Mouse (Mus musculus) 3T3-L1 (cell line): Measurements from ENCODE around the gene Gm9903.

Experiments used
- DNase-seq: peaks from one replicate; pipeline ENCODE4 v3.0.0-alpha.2; 2015; ENCODE audit warnings: low read depth, low spot score

Gm9903 gene

DNA sequence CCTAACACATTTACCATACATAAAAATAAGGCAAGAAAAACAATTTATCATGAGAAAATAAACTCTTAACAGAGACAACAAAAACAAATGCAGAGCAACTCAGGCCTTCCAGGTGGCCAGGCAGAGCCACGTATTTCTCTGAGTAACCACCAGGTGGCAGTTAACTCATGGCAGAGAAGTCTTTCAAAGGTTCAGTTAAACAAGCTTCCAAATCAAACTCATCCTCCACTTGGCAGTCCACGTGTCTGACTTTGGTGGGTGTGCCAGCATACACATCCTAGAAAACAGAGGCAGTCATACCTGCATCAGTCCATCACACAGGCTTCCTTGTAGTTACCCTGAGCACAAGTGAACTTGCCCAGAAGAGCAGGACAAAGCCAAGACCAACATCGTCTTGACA is 10.9 kb downstream of the Gm9903 start:
- DNase-seq, result peak; percentile 81

DNA sequence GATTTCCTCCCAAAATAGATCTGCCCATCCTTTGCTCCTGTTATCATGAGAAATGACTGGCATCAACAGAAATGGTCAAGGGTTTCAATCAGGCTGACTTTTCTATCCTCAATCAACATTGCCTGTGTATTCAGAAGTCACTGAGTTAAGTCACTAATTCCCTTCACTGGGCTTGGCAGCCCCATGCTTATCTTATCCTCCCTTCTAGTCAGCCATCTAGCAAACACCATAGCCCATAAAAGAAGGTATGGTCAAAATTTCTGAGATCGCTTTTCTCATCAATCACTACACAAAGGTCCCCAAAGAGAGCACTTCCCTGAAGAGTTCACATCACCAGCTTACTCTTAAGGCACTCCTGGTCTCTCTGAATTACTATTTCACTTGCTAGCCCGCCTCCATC is 21.3 kb downstream of the Gm9903 start:
- no peak for DNase-seq

DNA sequence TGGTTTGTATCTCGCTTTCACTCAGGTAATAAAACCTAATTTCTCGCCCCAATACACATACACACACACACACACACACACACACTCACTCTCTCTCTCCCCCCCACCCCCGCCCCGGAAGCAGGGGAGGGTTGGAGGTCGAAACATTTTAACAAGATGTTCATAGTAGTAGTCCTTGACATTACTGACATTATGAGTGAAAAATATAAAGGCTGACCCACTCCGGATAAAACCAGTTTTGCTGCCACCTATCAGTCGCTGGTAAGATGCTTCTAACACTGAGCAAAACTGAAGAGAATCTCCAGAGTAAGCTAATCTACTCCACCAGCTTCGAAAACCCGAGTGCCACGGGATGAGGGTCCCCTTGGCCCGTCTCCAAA is 21.8 kb downstream of the Gm9903 start:
- no peak for DNase-seq

DNA sequence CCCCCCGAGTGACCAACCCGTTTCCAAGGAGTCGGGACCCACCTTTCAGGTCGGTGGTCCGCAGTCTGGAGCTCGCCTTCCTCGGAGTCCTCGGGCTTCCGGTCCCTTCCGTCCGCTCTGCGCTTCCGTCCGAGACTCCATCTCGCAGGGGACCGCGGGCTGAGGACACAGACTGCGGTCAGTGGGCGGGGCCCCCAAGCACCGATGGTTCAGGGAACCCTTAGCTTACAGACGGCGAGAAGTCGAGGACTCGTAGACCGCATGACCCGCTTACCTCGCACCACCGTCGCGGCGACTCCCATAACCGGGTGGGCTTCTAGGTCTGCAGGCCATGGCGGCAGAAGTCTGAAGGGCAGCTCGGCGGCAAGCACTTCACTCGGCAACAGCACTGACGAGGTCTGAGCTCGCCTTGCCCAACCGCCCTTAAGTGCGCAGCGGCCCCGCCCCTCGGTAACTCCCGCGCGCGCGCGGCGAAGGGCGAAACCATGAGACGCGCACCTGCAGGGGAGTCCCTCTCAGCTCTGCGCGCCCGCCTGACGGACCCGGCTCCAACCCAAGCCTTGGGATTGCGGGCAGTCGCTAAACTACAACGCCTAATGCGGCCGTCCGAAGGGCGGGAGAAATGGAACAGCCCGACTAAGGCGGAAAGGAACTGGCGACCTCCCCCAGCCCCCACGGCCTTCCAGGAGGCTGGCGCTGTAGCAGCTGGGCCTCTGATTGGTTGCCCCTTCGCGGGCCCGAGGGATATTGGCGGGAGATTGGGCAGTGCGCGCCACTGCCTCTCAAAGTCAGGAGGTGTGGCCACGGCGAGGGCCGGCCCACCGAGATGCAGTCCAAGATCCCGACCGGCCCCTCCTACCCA is 22.4 kb downstream of the Gm9903 start, which contains the start of gene Slbp:
Slbp (minus strand) TSS at position 654 of the 862 bp plus-strand sequence.
- peak; percentile 98 for DNase-seq

DNA sequence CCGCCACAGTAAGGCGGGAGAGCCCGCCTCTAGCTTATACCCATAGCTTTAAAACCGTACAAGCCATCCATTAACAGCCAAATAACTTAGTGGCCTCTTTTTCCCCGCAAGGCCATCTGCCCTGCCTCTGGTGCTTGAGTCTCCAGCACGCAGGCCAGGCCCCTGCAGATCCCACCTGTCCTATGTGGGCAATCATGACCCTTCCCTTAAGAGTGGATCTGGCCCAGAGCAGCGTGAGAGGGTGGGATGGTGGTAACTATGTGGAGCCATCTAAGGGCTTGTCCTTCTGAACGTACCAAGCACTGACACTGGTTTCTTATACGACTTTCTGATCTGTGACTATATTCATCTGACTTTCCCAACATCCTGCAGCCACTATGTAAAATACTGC is 23.1 kb downstream of the Gm9903 start:
- DNase-seq, result no peak

DNA sequence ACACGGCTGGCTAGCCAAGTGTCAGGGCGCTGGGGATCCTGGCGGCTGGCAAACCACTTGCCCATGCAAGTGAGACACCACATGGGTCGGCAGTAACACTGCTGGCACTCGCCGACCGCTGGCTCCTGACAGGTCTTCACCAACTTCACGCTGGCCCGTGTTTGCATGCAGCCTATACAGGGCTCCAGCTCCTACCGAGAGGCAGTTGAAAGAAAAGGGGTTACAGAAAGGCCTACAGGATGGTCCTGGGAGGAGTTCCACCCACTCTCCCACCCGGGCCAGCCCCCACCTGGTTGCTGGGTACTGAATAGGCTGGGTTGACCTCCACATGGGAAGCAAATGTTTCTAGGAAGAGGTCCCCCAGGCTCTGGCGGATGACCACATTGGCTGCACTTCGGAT is 24.7 kb downstream of the Gm9903 start:
- DNase-seq, result no peak

DNA sequence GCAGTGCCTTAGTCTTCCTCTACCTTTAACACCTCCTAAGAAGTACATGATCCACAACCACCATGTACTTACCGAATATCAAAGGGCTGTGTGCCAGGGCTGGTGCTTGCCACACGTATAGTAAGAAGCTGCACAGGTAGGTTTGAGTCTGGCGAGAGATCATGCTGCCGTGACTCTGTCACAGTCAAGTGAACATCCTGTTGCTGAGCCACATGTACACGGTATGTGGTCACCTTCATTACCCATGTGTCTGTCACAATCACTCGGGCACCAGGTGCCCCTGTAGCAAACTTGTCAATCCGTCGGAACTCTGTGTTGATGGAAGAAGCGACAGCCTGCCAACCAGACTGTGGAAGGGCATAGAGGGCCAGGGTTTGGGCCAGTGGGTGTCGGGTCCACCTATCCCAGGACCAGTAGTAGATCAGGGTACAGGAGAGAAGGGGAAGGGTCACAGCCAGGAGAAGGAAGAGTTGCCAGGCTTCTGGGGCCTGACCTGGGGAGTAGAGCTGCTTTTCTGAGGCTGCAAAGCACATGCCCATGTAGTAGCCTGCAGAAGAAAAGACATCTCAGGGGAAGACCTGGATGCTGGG is 25.6 kb downstream of the Gm9903 start:
- no peak for DNase-seq

DNA sequence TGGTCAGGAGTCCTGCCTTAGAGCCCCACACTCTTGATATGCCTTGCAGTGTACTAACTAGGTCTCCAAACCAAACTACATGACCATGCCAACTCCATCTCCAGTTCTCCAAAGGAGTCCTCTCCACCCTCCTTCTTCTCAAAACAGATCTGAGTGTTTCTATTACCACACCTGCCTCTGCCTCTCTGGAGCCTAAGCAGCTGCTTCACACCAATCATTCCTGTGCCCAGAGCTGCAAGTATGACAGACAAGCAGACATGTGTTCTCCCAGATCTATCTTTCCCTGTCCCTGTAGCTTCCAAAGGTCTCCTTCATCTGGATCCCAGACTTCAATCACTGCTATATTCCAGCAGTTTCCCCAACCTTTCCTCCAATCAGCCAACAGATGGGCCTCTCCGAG is 27.0 kb downstream of the Gm9903 start:
- DNase-seq, result no peak

DNA sequence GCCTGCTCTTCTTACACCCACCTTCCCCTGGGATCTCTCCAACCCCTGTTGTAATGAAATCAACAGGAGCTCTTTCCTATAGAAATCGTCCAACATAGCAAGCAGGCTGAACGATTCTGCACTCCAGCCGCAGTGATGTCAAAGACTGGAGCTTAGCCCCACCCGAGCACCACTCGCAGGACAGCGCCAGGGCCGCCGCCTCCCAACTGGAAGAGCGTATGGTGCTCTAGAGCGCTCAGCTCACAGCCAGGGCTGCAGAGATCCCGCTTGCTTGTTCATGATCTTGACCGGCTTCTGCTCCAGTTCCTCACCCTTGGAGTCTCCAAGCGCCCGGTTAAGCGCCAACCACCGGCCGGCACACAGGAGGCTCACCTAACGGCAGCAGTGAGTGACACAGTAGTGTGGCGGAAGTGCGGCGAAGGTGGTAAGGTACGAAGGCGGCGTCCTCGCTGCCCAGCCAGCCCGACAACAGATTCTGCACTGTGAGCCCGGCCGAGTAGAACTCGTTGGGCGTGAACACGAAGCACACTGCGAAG is 27.6 kb downstream of the Gm9903 start:
- DNase-seq, result peak; percentile 78

DNA sequence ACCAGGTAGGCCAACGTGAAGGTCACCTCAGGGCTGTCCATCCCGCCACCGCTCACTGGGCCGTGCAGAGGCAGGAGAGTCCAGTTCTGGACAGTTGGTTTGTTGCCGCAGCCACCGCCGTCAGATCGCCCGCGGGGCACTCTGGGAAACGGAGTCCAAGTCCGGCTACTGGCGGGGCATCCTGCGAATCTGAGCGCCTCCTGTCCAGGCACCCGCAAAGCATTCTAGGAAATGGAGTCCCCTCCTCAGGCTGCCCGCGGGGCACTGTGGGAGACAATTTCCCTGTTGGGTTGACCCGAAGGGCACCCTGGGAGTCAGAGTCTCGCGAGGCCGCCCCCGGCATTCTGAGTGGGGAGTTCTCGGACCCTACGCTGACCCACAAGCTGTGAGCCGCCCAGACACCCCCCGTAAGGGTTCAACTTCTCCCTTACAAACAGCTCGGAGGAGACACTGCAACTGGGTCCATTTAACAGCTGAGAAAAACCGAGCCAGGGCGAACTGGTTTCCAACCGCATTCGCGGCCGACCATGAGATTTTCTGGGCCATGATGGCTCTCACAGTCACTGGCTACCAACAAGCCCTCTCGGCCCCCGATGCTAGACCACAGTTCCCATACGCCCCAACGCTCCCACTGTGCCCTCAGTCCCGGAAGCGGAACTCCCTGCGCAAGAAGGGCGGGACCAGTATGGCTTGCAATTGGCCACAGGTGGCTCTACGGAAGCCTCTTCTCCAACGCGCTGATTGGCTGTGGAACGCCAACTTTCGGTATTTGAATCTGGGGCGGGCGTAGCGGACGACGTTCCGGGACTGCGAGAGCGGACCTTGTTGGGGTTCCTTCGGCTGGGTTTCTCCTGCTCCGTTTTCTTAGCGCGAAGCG is 28.3 kb downstream of the Gm9903 start, which contains the start of the genes Tacc3 and Tmem129:
Tacc3 (plus strand) TSS at position 342 of the 877 bp plus-strand sequence.
Tmem129 (minus strand) TSS at position 630 of the 877 bp plus-strand sequence.
- peak; percentile 100 for DNase-seq

DNA sequence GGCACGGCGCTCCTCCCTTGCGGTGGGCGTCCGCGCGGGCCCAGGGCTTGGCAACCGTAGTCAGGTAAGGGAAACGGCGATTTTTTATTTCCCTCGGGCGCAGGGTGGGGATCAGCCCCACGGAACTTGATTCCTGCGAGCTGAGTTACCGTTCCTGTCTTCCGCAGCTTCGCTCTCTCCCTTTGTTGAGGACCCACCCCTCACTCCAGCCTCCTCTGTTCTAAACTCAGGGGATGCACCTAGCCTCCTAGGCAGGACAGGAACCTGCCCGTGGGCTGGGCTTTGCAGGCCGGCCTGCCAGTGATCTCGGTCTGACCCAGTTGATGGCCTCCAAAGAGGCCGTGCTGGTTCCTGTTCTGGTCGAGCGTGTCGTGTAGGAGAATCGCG is 28.9 kb downstream of the Gm9903 start:
- no peak for DNase-seq

DNA sequence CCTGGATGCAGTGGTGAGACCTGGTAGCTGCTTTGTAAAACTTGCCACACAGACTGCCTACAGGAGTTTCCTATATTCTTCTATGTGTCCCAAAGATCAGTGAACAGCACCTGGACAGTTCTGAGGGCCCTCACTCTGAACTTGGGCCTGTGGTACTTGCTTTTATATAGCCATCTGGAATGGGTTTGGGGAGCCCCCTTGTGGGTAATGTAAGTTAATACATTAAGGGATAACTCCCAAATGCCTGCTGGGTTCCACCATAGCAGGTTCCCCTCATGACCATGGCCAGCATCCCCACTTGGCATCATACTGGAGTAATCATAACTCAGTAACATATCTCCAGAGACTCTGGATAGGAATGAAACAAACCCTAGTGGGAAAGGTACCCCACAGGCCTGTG is 38.5 kb downstream of the Gm9903 start:
- peak; percentile 73 for DNase-seq

DNA sequence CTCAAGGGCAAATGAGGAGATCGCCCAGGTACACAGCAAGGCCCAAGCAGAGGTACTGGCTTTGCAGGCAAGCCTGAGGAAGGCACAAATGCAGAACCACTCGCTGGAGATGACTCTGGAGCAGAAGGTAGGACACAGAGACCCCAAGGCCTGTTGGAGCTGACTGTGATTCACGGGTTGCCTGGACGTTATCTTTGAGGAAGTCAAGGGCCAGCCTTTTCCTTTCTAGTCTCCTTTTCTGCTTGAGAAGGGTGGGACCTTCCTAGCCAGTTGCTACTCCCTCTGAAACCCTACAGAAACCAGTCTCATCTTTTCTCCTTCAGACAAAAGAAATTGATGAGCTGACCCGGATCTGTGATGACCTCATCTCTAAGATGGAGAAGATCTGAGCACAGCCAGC is 41.9 kb downstream of the Gm9903 start:
- DNase-seq, result no peak

DNA sequence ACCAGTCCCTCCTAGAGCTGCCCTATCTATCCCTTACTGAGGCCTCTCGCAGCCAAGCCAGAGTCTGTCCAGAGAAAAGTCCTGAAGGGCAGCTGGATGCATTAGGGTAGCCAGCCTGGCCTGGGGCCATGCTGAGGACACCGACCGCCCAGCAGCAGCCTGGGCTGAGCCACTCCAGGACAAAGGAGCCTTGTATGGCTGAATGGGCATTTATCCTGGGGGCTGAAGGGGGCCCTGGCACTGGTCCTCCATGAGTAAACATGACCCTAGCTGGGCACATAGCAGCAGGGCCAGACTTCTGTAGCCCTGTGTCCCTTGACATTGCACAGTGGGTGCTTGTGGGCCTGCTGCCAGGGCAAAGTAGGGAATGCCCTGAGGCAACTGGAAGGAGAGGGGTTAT is 44.7 kb downstream of the Gm9903 start:
- DNase-seq, result peak; percentile 44

DNA sequence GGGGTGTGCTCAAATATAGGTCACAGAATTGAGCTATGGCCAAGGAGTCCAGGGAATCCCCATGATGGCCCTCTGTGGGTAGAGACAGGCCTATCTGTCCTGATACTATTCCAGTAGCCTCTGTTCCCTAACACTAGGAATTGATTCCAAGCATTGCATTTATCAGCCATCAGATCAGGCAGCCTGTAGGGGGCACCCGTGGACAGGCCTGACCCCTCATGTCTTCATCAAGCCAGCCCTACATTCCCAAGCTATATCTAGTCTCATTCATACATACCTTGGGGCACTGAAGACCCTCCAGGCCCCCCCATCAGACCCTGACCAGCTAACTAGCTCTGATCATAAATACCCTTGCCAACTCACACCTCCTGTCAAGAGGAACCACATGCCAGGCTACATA is 46.2 kb downstream of the Gm9903 start:
- DNase-seq, result peak; percentile 73

DNA sequence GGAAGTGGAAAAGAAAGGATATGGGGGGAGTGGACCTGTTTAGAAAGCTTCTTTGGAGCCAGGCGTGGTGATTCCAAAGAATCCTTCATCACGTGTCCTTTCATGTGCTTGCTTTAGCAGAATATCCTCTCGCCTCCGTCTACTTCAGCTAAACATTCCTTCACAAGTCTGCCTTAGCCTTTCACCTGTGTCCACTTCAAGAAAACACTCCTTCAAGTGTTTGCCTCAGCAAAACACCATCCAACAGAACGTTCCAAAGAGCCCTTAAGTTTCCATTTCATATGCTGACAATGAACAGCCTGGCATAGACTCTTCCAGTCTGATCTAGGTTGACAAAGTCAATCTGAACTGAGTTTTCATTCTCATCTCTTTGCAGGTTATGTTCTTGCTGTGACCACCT is 48.5 kb downstream of the Gm9903 start:
- DNase-seq, result no peak

DNA sequence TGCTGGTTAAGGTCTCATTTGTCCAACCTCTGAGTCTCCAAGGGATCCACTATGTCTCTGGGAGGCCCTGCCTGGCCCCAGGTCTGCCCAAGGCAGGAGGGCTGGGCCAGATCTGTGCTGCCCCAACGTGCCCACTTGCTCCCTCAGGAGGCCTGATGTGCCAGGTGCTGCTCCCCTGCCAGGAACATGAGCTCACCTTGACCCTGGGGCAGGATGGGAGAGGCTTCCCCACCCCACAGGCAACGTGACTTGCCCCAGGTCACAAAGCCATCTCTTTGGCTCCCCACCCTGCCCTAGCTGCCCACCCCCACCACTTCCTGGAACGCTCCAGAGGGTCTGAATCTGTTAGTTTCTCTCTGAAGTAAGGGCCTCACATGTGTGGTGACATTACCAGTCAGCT is 51.3 kb downstream of the Gm9903 start:
- DNase-seq, result no peak
